Mouse (Mus musculus): ENCODE measurements at regions not wholly inside any gene's neighbourhood (a gene's known extent, or its start where the extent isn't known, plus 50 kb on each side); places are given as distances from the start of the nearest gene placed in this dataset.

DNA sequence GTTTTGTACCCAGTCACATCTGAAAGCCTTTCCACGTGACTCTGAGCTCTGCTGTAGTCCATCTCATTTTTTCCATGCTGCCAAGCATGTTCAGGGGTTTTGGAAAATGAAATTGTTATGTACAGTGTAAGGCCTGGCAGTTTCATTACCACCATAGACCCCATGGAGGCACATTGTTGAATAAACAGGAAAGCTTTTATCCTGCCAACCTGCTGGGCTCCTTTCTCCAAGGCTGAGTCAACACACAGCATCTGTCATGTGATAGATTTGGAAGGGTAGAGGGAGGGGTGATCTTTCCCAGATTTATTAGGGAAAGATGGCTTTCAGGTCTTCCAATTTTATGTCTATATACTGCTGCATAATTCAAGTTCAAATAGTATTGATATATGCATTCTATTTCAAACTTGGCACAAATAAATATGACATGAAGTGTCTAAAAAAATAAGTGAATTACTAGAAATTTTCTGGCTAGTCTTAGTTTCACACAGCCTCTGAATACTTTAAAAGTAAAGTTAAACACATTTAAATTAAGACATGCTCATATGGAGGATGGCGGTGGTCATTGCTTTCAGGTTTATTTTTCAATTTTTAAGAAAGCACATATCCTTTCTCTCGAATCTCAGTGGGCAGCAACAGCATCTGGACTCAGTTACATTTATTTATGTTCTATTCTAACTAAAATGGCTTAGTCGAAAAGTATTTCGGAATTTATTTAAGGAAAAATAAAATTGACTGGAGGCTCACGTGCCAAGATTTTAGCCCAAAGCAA is 942.1 kb upstream of the Flrt2 start:
- DNase-seq (ENCODE audit: low spot score in 2 of 2): no peak

DNA sequence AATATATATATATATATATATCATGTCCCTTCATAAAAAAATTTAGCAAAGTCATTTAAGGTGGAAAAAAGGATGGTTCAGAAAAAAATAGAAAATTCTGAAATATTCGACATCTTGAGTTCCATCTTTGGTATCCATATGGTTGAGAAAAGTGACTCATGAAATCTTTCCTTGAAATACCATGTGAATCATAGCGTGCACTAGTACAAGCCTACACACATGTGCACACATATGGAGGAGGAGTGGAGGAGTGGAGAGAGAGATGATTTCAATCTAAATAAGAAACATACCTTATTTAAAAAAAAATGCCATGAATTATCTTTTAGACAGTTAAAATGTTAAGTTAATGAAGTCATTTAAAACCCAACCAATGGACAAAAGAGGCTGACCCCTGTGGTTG is 936.3 kb upstream of the Flrt2 start:
- DNase-seq (ENCODE audit: low spot score in 2 of 2): no peak

DNA sequence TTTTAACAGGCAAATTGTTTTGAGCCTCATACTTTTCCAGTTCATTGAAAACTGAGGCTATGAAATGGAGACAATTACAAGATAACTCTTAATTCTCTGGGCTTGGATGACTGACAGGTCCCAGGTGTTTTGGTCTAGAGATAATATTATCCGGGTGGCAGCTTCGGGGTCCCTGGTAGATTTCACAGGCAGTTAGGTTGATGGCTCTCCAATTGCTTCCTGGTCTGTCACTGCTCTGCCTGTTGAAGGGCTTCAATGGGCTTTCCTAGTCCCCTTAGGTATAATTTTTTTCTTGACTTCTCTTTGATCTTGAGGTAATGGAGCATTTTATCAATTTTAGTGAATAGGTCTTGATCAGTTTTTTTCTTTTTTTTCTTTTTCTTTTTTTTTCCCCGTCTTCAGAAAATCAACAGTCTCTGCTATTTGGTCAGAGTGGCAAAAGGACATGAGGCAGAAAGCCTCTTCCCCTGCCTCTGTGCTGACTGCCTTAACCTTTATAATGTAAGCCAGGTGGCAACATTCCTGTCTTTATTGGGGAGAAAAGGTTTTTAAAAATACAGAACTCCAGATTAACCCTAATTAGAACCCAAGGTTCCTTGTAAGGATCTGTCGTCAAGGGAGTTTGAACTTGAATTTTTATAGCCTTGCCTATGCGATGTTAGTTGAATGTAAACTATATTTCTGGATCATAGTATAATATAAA is 896.0 kb upstream of the Flrt2 start:
- no peak for DNase-seq (ENCODE audit: low spot score in 2 of 2)

DNA sequence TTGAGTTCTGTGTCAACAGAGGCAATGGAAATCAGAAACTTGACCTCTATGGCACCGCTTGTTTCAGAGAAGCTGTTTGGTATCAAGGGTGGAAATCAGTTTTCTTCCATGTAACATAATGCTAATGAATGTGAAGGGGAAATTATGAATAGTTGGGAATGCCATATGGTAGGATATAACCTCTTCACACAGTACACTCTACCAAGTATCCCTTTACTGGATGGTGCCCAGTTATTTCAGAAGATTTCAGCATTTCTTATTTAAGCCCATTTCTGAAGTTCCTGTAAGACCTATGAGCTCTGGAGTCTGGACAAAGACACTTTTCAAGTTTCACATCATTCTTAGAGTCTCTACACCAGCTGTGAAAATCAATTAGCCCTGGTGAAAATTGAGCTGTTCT is 887.3 kb upstream of the Flrt2 start:
- no peak for DNase-seq (ENCODE audit: low spot score in 2 of 2)

DNA sequence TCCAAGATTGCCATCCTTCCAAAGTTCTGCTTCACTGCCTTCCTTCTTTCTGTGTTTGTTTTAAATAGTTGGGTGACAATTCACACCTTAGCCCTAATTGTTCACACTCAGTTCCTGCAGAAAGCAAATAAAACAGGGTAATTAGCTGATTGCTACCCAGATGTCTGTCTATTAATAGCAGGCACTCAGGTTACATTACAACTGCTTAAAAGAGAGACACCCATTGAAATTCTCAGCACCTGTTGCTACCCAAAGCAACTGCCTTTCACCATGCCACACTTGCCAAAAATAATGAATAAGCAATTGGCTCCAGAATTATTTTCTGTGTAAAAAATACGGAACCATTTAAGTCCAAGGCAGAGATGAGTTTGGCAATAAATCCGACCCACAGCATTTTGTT is 860.6 kb upstream of the Flrt2 start:
- no peak for DNase-seq (ENCODE audit: low spot score in 2 of 2)

DNA sequence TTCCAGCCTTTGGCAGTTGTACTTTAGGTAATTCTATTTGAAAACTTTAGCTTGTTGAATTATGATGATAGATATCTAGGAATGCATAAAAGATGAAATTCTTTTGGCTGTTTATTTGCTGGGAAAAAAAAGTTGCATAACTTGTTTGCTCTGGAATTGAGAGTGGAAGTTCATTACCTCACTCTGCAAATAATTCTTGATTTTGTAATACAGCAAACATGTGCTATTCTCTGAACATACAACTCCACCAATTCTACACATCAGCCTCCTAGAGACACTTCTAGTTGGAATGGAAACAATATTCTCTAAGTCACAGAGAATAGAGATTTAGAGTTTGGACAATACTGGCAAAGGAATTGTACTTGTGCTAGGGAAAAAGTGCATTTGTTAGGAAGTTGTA is 829.3 kb upstream of the Flrt2 start:
- DNase-seq (ENCODE audit: low spot score in 2 of 2): no peak

DNA sequence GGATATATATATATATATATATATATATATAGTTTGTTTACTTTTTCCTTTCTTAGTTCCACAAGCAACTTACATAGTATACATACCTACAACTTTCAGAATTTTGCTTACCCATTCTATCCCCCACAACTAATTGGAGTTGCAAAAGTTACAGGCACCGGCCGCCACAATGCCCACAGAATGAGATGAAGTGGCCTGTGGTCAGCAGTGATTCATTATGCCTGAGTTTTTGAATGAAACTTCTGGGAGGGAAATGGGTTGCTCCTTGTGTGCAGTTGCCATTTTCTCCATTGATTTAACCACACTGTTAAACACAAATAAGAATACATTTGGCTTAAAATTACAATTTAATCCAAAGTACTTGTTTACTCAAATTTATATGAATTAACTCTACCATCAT is 781.2 kb upstream of the Flrt2 start:
- DNase-seq (ENCODE audit: low spot score in 2 of 2): no peak

DNA sequence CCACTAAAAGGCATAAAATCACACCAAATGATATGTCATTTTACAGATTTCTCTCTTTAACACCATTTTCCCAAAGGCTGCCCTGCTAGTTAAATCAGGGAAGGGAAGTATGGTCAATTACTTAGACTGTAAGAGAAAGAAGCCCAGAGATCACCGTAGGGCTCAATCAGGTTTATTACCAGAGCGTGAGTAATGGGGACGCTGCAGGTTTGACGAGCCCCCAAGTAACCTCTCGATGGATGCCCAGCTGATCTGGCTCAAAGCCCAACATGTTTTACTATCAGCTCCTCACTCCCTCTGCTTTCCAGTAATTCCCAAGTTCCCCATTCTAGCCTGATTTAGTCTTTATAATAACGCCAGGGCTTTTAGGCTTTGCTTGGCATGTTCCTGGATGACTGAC is 749.0 kb upstream of the Flrt2 start:
- DNase-seq (ENCODE audit: low spot score in 2 of 2): no peak
